Mouse (Mus musculus) liver, embryonic 14.5 days (tissue): ENCODE results near the gene Endod1. TPM values are rescaled to one million over a fixed set of nuclear protein-coding genes. Genes with fewer than 3 reads are reported as not detected.
A peak's percentile ranks its signal among the peaks of the same experiment; 100 is the strongest.

ENCODE experiments used
- ATAC-seq: fragments of 200-750 bp; cut with Nextera tagmentation; 2 replicates; pipeline ENCODE4 v1.8.0; 2017; ENCODE audit warnings: moderate number of reproducible peaks, mild to moderate bottlenecking, moderate library complexity; ENCODE audit not compliant: insufficient read depth
- DNase-seq, 3 experiments: peaks; one replicate each; pipeline ENCODE4 v3.0.0-alpha.2; 2012 to 2013; ENCODE audit warnings: low read depth in 3 of 3, low spot score in 3 of 3
- H3K27ac ChIP-seq: fragments of 300-500 bp; sonication (generic); 2 replicates; pipeline ENCODE4 v1.5.1; 2014; ENCODE audit warnings: moderate library complexity, mild to moderate bottlenecking, control low read depth, inconsistent platforms
- H3K27me3 ChIP-seq: fragments of 300-500 bp; sonication (generic); 2 replicates; pipeline ENCODE4 v1.6.1; 2014; ENCODE audit warnings: mild to moderate bottlenecking, low read length, moderate library complexity; ENCODE audit not compliant: control insufficient read depth, insufficient read depth
- H3K36me3 ChIP-seq: fragments of 300-500 bp; sonication (generic); replicated peaks from 2 replicates; pipeline ENCODE4 v1.6.1; 2014; ENCODE audit warnings: low read depth; ENCODE audit not compliant: control insufficient read depth, insufficient read depth
- H3K4me1 ChIP-seq, 2 experiments: fragments of 200-500 bp in 1 of 2; fragments of 300-500 bp in 1 of 2; sonication (generic) in 1 of 2; replicated peaks; 2 replicates each; pipeline ENCODE4 v1.6.1; 2012 to 2014; ENCODE audit warnings: antibody characterized with exemption in 1 of 2, inconsistent platforms in 1 of 2, low read length in 1 of 2; ENCODE audit not compliant: control insufficient read depth in 2 of 2, insufficient read depth in 2 of 2
- H3K4me2 ChIP-seq: fragments of 300-500 bp; sonication (generic); 2 replicates; pipeline ENCODE4 v1.6.1; 2014; ENCODE audit warnings: low read depth, mild to moderate bottlenecking, control low read depth, moderate library complexity
- H3K4me3 ChIP-seq, 2 experiments: fragments of 200-500 bp in 1 of 2; fragments of 300-500 bp in 1 of 2; sonication (generic) in 1 of 2; 2 replicates each; pipeline ENCODE4 v1.5.1; 2012 to 2014; ENCODE audit warnings: low read depth in 2 of 2, low read length in 2 of 2, mild to moderate bottlenecking in 2 of 2, control low read depth in 1 of 2, inconsistent platforms in 1 of 2, moderate library complexity in 1 of 2; ENCODE audit not compliant: insufficient read depth in 1 of 2
- H3K9ac ChIP-seq: fragments of 300-500 bp; sonication (generic); replicated peaks from 2 replicates; pipeline ENCODE4 v1.6.1; 2014; ENCODE audit warnings: mild to moderate bottlenecking, control low read depth, moderate library complexity
- H3K9me3 ChIP-seq: fragments of 300-500 bp; sonication (generic); 2 replicates; pipeline ENCODE4 v1.6.1; 2016; ENCODE audit warnings: low read length, mixed read lengths; ENCODE audit not compliant: control insufficient read depth
- CTCF ChIP-seq: IDR thresholded peaks from 2 replicates; pipeline ENCODE4 v1.5.1; 2016; ENCODE audit warnings: antibody characterized with exemption, low read depth, control low read depth
- EP300 ChIP-seq: IDR thresholded peaks from 2 replicates; pipeline ENCODE4 v1.6.1; 2016; ENCODE audit warnings: antibody characterized with exemption, low read depth
- WGBS: fragments of 180-500 bp; shearing (Covaris S2); extraction: QIAGEN DNeasy Blood & Tissue Kit; methylation state at CpG from one replicate; pipeline ENCODE4 v1.1.7; 2014; ENCODE audit not compliant: insufficient replicate concordance; 5-methylcytosine and 5-hydroxymethylcytosine counted together
- polyA plus RNA-seq, 2 experiments: library from polyadenylated mRNA; depleted of rRNA in 1 of 2; stranded (reverse) in 1 of 2; unstranded in 1 of 2; fragments of >200 nt; fragmentation: Nextera tagmentation in 1 of 2; extraction: Ambion mirVana in 1 of 2; gene quantifications; 2 replicates each; pipeline versions ENCODE4 v1.2.1 to v1.2.3; 2012 to 2014

Gene Endod1
- polyA plus RNA-seq, 2 experiments = 22.3 to 42.3 TPM

DNA sequence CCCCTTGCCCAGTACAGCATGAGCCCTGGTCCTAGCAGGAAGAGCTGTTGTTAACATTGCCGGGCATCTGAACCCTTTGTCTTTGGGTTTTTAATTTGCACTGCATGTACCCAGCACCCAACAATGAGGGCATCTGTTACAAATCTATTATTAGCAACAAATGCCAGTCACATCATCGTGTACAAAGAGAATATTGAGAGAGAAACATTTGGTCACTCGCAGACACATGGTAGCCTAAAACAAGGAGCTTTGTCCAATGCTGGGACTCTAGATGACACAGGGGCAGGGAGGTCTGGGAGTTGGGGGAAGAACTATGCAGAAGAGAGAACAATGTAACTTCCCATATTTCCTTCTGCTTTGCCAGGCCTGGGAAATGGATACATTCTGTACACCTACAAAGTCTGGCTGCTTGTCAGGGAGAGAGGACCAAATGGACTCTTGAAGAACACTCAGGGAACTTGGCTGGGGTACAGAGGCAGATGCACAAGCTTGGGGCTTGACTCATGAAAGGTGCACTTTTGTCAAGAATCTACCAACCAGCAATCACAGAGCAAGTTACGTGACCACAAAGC, 7.8 kb upstream of the Endod1 start:
- no peak for TF ChIP-seq EP300
- TF ChIP-seq CTCF = no peak
- H3K4me1 ChIP-seq = peaks cover 18 to 27% of the 10 kb centered on the region in 2 experiments
- H3K9me3 ChIP-seq = no peaks in the 10 kb centered on the region
- H3K4me3 ChIP-seq = no peak overlapping the region
- WGBS = 61% methylated on average over 4 of the region's 4 CpGs
- H3K4me2 ChIP-seq = no peak overlapping the region
- H3K27me3 ChIP-seq = no peaks in the 10 kb centered on the region
- no peaks in the 10 kb centered on the region for H3K36me3 ChIP-seq
- no peak overlapping the region for H3K9ac ChIP-seq
- ATAC-seq (no peak), DNase-seq (no peak)
- no peak overlapping the region for H3K27ac ChIP-seq

DNA sequence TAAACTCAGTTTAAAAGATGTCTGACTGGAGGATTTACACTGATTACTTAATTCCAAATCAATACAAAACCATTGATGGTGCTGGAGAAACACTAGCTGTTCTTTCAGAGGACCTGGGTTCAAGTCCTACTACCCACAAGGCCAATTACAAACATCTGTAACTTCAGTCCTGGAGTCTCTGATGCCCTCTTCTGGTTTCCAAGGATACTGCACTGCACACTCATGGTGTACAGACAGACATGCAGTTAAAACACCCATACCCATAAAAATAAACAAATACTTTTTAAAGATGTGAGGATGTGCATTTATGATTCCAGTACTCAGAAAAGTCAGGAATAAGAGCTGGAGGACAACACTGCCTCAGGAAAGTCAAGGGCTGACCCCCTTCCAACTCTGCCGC, 6.7 kb upstream of the Endod1 start:
- no peak overlapping the region for H3K27ac ChIP-seq
- peak; percentile 75 for TF ChIP-seq CTCF
- no peak for TF ChIP-seq EP300
- peaks cover 25 to 32% of the 10 kb centered on the region in 2 experiments for H3K4me1 ChIP-seq
- no peaks in the 10 kb centered on the region for H3K27me3 ChIP-seq
- H3K9ac ChIP-seq = no peak overlapping the region
- ATAC-seq (no peak), DNase-seq (no peak)
- no peaks in the 10 kb centered on the region for H3K36me3 ChIP-seq
- H3K4me3 ChIP-seq = no peak overlapping the region
- no peaks in the 10 kb centered on the region for H3K9me3 ChIP-seq
- H3K4me2 ChIP-seq = no peak overlapping the region
- WGBS = 94% methylated on average over 1 of the region's 1 CpGs

DNA sequence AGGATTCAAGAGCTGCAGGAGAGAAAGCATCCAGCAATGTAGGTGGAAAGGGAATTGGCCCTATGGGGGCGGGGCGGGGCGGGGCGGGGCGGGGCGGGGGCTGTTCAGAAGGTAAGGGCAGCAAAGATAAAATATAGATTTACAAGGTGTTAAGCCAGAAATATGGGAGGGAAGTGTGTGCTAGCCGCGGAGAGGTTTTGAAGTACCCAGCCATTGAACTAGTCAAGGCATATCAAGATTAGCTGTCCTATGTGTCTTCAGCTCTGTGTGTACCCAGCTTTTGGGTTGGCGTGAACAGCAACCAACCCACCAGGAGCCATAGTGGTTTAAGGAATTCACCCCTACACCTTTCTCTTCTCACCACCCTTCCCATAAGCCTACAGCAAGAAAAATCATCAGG, 5.5 kb upstream of the Endod1 start:
- Histone ChIP-seq H3K4me1 (peaks cover 31 to 40% of the 10 kb centered on the region in 2 experiments), H3K4me2 (peak overlapping the region; percentile 40), H3K27me3 (no peaks in the 10 kb centered on the region), H3K9ac (0 out of 2 replicates have a peak overlapping the region, but pooled peaks have one; percentile 7), H3K4me3 (no peak overlapping the region), H3K36me3 (no peaks in the 10 kb centered on the region), H3K27ac (no peak overlapping the region; the same call in 1 of the 2 replicates), H3K9me3 (no peaks in the 10 kb centered on the region)
- peak; percentile 68 for ATAC-seq
- TF ChIP-seq CTCF (no peak), EP300 (no peak)
- DNase-seq = no peak
- WGBS = 34% methylated on average over 9 of the region's 9 CpGs

DNA sequence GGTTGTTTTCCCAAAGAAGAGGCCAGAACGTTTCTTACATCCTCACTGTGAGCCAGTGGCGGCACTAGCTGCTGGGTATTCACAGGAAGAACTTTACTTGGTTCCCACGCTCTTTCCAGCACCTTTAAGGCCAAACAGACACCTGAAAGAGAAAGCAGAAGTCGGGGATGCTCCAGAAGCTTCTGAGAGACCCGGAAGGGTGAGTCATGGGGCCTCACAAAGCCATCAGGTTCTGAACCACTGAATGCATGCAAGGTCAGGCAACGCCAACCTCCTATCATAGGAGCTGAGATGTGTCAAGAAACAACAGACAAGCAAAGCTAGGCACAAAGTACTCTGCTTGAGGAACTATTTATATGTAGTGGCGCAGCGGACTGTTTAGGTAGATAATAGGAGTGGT, 4.4 kb upstream of the Endod1 start:
- Histone ChIP-seq H3K27ac (peak overlapping the region; percentile 25; the same call in 1 of the 2 replicates), H3K4me2 (no peak overlapping the region), H3K27me3 (no peaks in the 10 kb centered on the region), H3K9ac (no peak overlapping the region), H3K4me1 (peaks cover 35 to 40% of the 10 kb centered on the region in 2 experiments), H3K36me3 (no peaks in the 10 kb centered on the region), H3K4me3 (no peak overlapping the region), H3K9me3 (no peaks in the 10 kb centered on the region)
- no peak for DNase-seq
- ATAC-seq = no peak
- TF ChIP-seq CTCF (no peak), EP300 (no peak)
- WGBS = 76% methylated on average over 8 of the region's 8 CpGs

DNA sequence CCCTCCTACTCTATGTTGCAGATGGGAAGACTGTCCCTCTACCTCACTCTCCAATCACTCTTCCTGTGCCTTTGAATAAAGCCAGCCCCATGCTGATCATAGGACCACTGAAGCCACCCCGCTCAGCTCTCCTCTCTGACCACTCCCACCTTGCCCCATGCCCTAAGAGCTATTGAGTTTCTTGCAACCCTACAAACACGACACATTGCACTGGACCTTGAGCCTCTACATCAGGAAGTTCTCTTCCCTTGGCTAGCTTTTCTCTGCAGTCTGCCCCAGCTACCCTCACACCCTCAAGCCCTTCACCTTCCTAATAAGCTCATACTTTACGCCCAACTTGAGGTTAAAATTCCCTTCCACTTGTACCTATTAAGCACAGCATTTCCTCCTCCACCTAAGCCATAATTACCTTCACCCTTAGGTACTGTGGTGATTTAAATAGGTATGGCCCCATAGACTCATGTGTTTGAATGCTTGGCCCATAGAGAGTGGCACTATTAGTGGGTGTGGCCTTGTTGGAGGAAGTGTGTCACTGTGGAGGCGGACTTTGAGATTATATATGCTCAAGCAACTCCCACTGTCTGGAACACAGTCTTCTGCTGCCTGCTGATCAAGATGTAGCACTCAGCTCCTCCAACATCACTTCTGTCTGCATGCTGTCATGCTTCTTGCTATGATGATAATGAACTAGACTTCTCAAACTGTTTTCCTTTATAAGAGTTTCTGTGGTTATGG, 2.0 kb upstream of the Endod1 start:
- no peaks in the 10 kb centered on the region for H3K27me3 ChIP-seq
- peaks cover 5% of the 10 kb centered on the region; the same call in 1 of the 2 replicates for H3K36me3 ChIP-seq
- H3K27ac ChIP-seq = no peak overlapping the region
- H3K4me1 ChIP-seq = peaks cover 39 to 49% of the 10 kb centered on the region in 2 experiments
- 86% methylated on average over 4 of the region's 4 CpGs for WGBS
- ATAC-seq (no peak), DNase-seq (no peak)
- no peak overlapping the region for H3K9ac ChIP-seq
- H3K4me3 ChIP-seq = no peak overlapping the region
- H3K4me2 ChIP-seq = no peak overlapping the region
- no peaks in the 10 kb centered on the region for H3K9me3 ChIP-seq
- TF ChIP-seq CTCF (no peak), EP300 (no peak)
